Mouse (Mus musculus): Measurements from ENCODE around the gene Osgin1. TPM values are rescaled to one million over a fixed set of nuclear protein-coding genes. Genes with fewer than 3 reads are reported as not detected.

Gene Osgin1
- polyA plus RNA-seq, 1 experiment from 2014 or later: 0.35 TPM

DNA sequence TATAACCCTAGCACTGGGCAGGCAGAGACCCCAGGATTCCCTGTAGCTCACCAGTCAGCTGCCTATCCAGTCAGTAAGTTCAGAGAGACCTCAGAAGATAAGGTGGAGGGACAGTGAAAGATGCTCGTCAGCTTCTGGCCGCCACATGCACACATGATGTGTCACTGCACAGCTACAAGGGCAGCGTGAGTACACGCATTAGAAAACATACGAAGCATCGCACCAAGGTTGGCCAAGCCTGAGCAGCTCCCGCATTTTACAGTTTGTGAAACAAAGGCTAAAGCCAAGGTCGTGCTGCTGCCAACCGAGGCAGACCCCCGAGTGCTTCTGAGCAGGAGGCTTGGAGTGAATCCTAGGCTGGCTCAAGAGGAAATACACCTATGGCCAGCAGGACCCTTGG, 20.3 kb upstream of the Osgin1 start:
- H3K4me2 ChIP-seq (ENCODE audit: low read depth, low read length): no peak overlapping the region
- ATAC-seq (ENCODE audit: low read depth): no peak
- H3K27ac ChIP-seq (ENCODE audit: low read depth, low read length): no peak overlapping the region
- WGBS: 82% methylated on average over 10 of the region's 10 CpGs
- no peak overlapping the region for H3K9ac ChIP-seq (replicated peaks; ENCODE audit: low read depth, low read length)
- H3K9me3 ChIP-seq (ENCODE audit: control insufficient read depth, low read length): no peaks in the 10 kb centered on the region
- H3K36me3 ChIP-seq (ENCODE audit: control insufficient read depth, insufficient read depth, low read length): peaks cover 15% of the 10 kb centered on the region
- H3K27me3 ChIP-seq (ENCODE audit: control insufficient read depth, insufficient read depth, low read length): no peaks in the 10 kb centered on the region
- no peak overlapping the region for H3K4me3 ChIP-seq (ENCODE audit: low read depth, low read length)
- 0 out of 2 replicates have a peak, but pooled peaks cover 3% of the 10 kb centered on the region for H3K4me1 ChIP-seq (ENCODE audit: control insufficient read depth, insufficient read depth, low read length)

DNA sequence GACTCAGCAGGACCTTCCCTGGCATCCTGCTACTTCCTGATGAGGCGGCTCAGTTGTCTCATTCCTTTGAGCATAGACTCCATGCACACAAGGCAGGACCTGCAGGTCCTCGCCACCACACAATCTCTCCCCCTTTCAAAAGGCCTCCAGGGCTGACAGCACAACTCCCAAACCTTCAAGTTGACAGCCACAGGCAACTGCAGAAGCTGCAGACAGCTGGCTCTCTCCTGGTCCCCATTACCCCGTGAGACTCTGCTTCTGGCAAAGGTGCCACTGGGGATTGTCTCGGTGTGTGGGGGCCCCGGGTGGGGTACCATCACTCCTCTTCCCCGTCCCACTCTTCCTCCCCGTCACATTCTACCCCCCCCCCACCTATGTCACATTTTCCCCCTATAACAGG, 13.6 kb upstream of the Osgin1 start:
- no peak overlapping the region for H3K9ac ChIP-seq (replicated peaks; ENCODE audit: low read depth, low read length)
- ATAC-seq (ENCODE audit: low read depth): no peak
- WGBS: 77% methylated on average over 7 of the region's 7 CpGs
- no peak overlapping the region for H3K4me3 ChIP-seq (ENCODE audit: low read depth, low read length)
- H3K27me3 ChIP-seq (ENCODE audit: control insufficient read depth, insufficient read depth, low read length): no peaks in the 10 kb centered on the region
- H3K27ac ChIP-seq (ENCODE audit: low read depth, low read length): no peak overlapping the region
- no peaks in the 10 kb centered on the region for H3K4me1 ChIP-seq (ENCODE audit: control insufficient read depth, insufficient read depth, low read length)
- H3K9me3 ChIP-seq (ENCODE audit: control insufficient read depth, low read length): no peaks in the 10 kb centered on the region
- no peak overlapping the region for H3K4me2 ChIP-seq (ENCODE audit: low read depth, low read length)
- no peaks in the 10 kb centered on the region for H3K36me3 ChIP-seq (ENCODE audit: control insufficient read depth, insufficient read depth, low read length)

DNA sequence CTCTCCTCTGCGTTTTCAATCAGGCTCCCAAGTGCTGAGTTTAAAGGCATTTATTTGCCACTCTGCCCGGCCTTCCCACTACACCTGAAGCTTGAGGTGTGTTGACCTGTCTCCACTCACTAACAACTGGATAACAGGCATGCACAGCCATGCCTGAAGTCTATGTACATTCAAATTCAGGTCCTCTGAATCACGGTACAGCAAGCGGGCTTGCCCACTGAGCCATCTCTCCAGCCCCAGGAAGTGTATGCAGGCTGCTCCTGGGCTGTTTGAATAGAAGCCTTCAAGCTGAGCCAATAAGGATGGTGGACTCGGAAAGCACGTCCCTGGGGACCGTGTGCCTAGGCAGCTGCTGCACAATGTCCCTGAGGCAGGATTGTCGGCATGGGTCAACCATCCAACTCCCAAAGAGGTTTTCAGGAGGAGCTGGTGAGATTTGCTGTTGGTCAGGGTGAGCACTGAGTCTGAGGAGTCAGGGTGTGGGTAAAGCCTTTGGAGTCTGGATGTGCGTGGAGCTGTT, 12.3 kb upstream of the Osgin1 start:
- no peaks in the 10 kb centered on the region for H3K36me3 ChIP-seq (ENCODE audit: control insufficient read depth, insufficient read depth, low read length)
- no peak overlapping the region for H3K9ac ChIP-seq (replicated peaks; ENCODE audit: low read depth, low read length)
- no peak overlapping the region for H3K4me2 ChIP-seq (ENCODE audit: low read depth, low read length)
- 59% methylated on average over 9 of the region's 9 CpGs for WGBS
- no peaks in the 10 kb centered on the region for H3K9me3 ChIP-seq (ENCODE audit: control insufficient read depth, low read length)
- H3K4me3 ChIP-seq (ENCODE audit: low read depth, low read length): no peak overlapping the region
- no peaks in the 10 kb centered on the region for H3K27me3 ChIP-seq (ENCODE audit: control insufficient read depth, insufficient read depth, low read length)
- no peak overlapping the region for H3K27ac ChIP-seq (ENCODE audit: low read depth, low read length)
- no peak for ATAC-seq (ENCODE audit: low read depth)
- H3K4me1 ChIP-seq (ENCODE audit: control insufficient read depth, insufficient read depth, low read length): no peaks in the 10 kb centered on the region

DNA sequence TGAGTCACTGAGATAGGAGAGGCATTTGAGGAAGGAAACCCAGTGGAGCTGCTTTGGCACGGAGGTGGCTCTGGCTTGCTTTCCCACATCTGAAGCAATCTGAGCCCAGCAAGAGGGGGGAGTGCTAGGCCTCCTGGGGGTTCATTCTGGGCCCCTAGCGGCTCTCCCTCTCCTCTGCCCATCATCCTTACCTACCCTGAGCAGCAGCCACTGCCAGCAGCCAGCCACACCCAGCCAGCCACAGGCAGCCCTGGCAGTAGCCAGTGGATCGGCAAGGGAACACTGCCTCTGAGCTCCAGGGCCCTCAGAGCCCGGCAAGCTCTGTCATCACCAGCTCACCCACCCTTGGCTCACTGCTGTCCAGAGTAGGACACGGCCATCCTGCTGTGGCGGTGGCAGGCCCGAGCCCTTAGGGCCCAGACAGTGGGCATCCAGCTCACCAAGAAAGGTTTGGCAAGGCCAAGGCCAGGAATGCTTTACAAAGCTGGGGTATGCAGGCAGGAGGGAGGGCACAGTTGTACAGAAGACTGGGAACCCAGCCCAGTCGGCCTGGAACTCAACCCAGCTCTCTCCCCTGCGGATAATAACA, 11.7 kb upstream of the Osgin1 start:
- no peak for ATAC-seq (ENCODE audit: low read depth)
- 70% methylated on average over 9 of the region's 9 CpGs for WGBS
- H3K27ac ChIP-seq (ENCODE audit: low read depth, low read length): 0 out of 2 replicates have a peak overlapping the region, but pooled peaks have one; percentile 18

DNA sequence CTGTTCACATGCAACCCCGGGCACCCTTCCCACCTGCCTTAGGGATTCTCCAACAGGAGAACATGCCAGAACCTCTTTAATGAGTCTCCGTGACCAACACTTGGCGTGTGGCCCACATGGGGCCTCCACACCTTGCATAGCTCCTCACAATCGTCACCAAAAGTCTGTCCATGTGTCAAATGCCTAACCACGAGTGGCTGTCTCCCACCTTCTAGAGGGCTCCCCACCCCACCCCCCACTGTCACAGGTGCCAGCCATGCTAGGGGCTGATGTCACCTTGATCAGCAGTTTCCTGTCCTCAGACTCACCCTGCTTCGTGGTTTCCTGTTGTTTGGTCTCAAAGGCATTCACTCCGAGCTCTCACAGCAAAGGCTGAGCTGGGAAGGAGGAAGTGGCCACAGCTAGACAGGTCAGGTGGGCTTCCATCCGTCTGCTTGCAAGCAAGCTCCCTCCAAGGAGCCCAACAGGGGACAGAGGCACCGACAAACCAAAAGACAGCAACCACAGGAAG, 10.2 kb upstream of the Osgin1 start:
- no peaks in the 10 kb centered on the region for H3K4me1 ChIP-seq (ENCODE audit: control insufficient read depth, insufficient read depth, low read length)
- H3K9ac ChIP-seq (replicated peaks; ENCODE audit: low read depth, low read length): no peak overlapping the region
- H3K4me2 ChIP-seq (ENCODE audit: low read depth, low read length): no peak overlapping the region
- H3K36me3 ChIP-seq (ENCODE audit: control insufficient read depth, insufficient read depth, low read length): no peaks in the 10 kb centered on the region
- no peaks in the 10 kb centered on the region for H3K27me3 ChIP-seq (ENCODE audit: control insufficient read depth, insufficient read depth, low read length)
- no peaks in the 10 kb centered on the region for H3K9me3 ChIP-seq (ENCODE audit: control insufficient read depth, low read length)
- H3K27ac ChIP-seq (ENCODE audit: low read depth, low read length): no peak overlapping the region
- no peak for ATAC-seq (ENCODE audit: low read depth)
- 73% methylated on average over 9 of the region's 9 CpGs for WGBS
- H3K4me3 ChIP-seq (ENCODE audit: low read depth, low read length): no peak overlapping the region

More for the DNA sequence above, 11.7 kb upstream of the Osgin1 start:
- no peaks in the 10 kb centered on the region for H3K9me3 ChIP-seq (ENCODE audit: control insufficient read depth, low read length)
- no peaks in the 10 kb centered on the region for H3K36me3 ChIP-seq (ENCODE audit: control insufficient read depth, insufficient read depth, low read length)
- no peak overlapping the region for H3K4me2 ChIP-seq (ENCODE audit: low read depth, low read length)
- no peak overlapping the region for H3K9ac ChIP-seq (replicated peaks; ENCODE audit: low read depth, low read length)
- H3K4me1 ChIP-seq (ENCODE audit: control insufficient read depth, insufficient read depth, low read length): no peaks in the 10 kb centered on the region
- no peak overlapping the region for H3K4me3 ChIP-seq (ENCODE audit: low read depth, low read length)
- no peaks in the 10 kb centered on the region for H3K27me3 ChIP-seq (ENCODE audit: control insufficient read depth, insufficient read depth, low read length)

DNA sequence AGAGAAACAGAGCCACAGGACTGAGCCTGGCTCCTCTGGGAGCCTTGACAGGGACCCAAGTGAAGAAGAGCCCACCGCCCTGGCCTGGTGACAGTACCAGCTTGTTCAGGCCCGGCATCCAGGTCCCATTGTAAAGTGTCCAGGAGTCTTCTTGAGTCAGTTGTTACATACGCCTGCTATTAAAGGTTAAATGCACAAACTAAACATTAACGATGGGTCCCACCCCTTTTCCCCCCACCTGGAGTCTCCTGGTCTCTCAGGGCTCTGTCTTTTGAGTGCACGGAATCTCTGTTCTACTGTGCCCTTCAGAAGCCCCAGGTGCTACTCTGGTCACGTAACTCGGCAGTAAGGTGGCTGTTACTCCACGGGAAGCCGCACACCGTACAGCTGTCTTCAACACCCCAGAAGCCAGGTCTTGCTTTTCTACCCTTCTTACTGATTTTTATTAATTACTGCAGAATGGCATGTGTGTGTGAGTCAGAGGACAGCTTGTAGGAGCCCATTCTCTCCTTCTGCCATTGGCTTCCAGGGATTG, 9.7 kb upstream of the Osgin1 start:
- H3K27ac ChIP-seq (ENCODE audit: low read depth, low read length): no peak overlapping the region
- no peaks in the 10 kb centered on the region for H3K27me3 ChIP-seq (ENCODE audit: control insufficient read depth, insufficient read depth, low read length)

DNA sequence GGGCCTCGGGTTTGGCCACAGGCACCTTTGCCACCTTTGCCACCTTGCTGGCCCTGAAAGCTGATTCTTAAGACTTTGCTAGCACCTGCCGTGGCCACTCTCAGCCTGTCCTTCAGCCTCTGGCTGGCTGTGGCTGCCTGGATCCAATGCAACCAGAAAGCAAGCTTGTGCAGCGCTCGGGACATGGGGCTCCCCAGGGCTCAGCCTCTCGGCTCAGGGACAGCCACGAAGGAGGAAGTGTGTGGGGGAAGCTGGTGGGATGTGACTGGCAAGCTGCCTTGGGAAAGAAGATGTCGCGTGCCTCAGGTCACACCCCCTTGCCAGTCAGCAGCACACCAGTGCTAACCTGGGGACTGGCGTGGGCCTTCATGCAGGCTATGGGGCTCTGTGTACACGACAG, 9.2 kb upstream of the Osgin1 start:
- Histone ChIP-seq H3K9me3 (ENCODE audit: control insufficient read depth, low read length) (no peaks in the 10 kb centered on the region), H3K27me3 (ENCODE audit: control insufficient read depth, insufficient read depth, low read length) (no peaks in the 10 kb centered on the region), H3K4me1 (ENCODE audit: control insufficient read depth, insufficient read depth, low read length) (no peaks in the 10 kb centered on the region), H3K27ac (ENCODE audit: low read depth, low read length) (no peak overlapping the region), H3K36me3 (ENCODE audit: control insufficient read depth, insufficient read depth, low read length) (no peaks in the 10 kb centered on the region), H3K4me3 (ENCODE audit: low read depth, low read length) (no peak overlapping the region), H3K9ac (replicated peaks; ENCODE audit: low read depth, low read length) (no peak overlapping the region), H3K4me2 (ENCODE audit: low read depth, low read length) (no peak overlapping the region)
- ATAC-seq (ENCODE audit: low read depth): no peak
- 78% methylated on average over 10 of the region's 10 CpGs for WGBS

More for the DNA sequence above, 9.7 kb upstream of the Osgin1 start:
- H3K4me1 ChIP-seq (ENCODE audit: control insufficient read depth, insufficient read depth, low read length): no peaks in the 10 kb centered on the region
- no peaks in the 10 kb centered on the region for H3K36me3 ChIP-seq (ENCODE audit: control insufficient read depth, insufficient read depth, low read length)
- no peak overlapping the region for H3K4me3 ChIP-seq (ENCODE audit: low read depth, low read length)
- H3K9ac ChIP-seq (replicated peaks; ENCODE audit: low read depth, low read length): no peak overlapping the region
- H3K9me3 ChIP-seq (ENCODE audit: control insufficient read depth, low read length): no peaks in the 10 kb centered on the region
- ATAC-seq (ENCODE audit: low read depth): no peak
- 89% methylated on average over 10 of the region's 10 CpGs for WGBS
- H3K4me2 ChIP-seq (ENCODE audit: low read depth, low read length): no peak overlapping the region

DNA sequence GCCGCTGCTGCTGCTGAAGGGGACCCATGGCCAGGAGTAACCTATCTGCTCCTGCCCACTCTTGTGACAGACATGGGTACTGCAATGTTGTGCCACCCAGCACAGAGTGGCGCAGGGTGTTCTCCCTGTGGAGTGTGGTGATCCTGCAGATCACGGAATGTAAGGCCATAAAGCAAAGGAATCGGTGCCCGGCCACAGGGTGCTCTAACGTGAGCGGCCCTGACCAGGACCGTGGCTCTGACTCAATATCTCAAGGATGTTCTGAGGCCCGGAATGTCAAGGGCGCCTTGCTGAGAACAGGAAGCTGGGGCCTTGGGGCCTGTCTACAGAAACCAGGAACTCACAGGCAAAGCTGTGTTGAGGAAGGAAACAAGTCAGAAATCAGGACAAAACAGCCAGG, 8.4 kb upstream of the Osgin1 start:
- ATAC-seq (ENCODE audit: low read depth): no peak

DNA sequence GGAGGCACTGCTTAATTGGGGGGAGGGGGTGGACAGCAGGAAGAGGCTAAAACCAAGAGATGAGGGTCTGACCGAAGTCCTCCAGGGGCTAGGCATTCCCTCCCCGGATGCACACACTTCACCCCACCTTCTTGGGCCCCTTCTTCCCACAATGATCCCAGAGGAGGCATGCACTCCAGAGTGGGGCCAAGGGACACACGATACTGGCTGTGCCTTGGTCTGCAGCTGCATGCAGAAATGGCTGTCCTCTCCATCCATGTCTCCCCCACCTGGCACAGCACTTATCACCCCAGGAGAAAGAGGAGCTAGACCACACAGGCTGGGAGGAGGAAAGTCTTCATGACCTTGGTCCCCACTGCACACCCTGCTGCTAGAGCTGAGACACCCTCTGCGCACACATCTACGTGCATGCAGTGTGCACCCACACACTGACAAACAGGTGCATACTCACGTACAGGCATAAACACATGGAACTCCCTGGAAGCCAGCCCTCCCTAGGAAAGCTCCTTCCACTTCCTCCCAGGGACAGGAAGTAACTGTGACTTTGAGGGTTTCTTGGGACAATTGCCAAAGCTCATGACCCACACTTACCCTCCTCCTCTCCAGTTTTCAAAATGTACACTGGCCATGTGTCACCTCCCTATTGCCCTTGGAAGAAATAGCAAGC, 7.7 kb upstream of the Osgin1 start:
- Histone ChIP-seq H3K4me2 (ENCODE audit: low read depth, low read length) (no peak overlapping the region), H3K4me3 (ENCODE audit: low read depth, low read length) (no peak overlapping the region), H3K4me1 (ENCODE audit: control insufficient read depth, insufficient read depth, low read length) (no peaks in the 10 kb centered on the region), H3K36me3 (ENCODE audit: control insufficient read depth, insufficient read depth, low read length) (no peaks in the 10 kb centered on the region), H3K27me3 (ENCODE audit: control insufficient read depth, insufficient read depth, low read length) (no peaks in the 10 kb centered on the region), H3K9ac (replicated peaks; ENCODE audit: low read depth, low read length) (no peak overlapping the region), H3K9me3 (ENCODE audit: control insufficient read depth, low read length) (no peaks in the 10 kb centered on the region), H3K27ac (ENCODE audit: low read depth, low read length) (no peak overlapping the region)
- WGBS: 87% methylated on average over 6 of the region's 6 CpGs
- ATAC-seq (ENCODE audit: low read depth): no peak

More for the DNA sequence above, 8.4 kb upstream of the Osgin1 start:
- H3K4me3 ChIP-seq (ENCODE audit: low read depth, low read length): no peak overlapping the region
- H3K4me2 ChIP-seq (ENCODE audit: low read depth, low read length): no peak overlapping the region
- no peaks in the 10 kb centered on the region for H3K9me3 ChIP-seq (ENCODE audit: control insufficient read depth, low read length)
- H3K27ac ChIP-seq (ENCODE audit: low read depth, low read length): no peak overlapping the region
- WGBS: 84% methylated on average over 10 of the region's 10 CpGs
- no peaks in the 10 kb centered on the region for H3K27me3 ChIP-seq (ENCODE audit: control insufficient read depth, insufficient read depth, low read length)
- no peaks in the 10 kb centered on the region for H3K36me3 ChIP-seq (ENCODE audit: control insufficient read depth, insufficient read depth, low read length)
- no peaks in the 10 kb centered on the region for H3K4me1 ChIP-seq (ENCODE audit: control insufficient read depth, insufficient read depth, low read length)
- H3K9ac ChIP-seq (replicated peaks; ENCODE audit: low read depth, low read length): no peak overlapping the region

Data from neural tube, embryonic 14.5 days (tissue).